Mouse (Mus musculus) ES-Bruce4 (cell line): Measurements from ENCODE around the gene Tmem218. TPM values are rescaled to one million over a fixed set of nuclear protein-coding genes. Genes with fewer than 3 reads are reported as not detected.

Experiments
- H3K27ac ChIP-seq: 2 replicates; pipeline ENCODE4 v1.5.1; 2012; ENCODE audit warnings: low read length, inconsistent platforms; ENCODE audit not compliant: insufficient read depth
- H3K27me3 ChIP-seq: 2 replicates; pipeline ENCODE4 v1.6.1; 2012; ENCODE audit warnings: mild to moderate bottlenecking, low read length, inconsistent platforms; ENCODE audit not compliant: control insufficient read depth, poor library complexity, insufficient read depth, severe bottlenecking
- H3K36me3 ChIP-seq: 2 replicates; pipeline ENCODE4 v1.6.1; 2012; ENCODE audit warnings: inconsistent platforms, mild to moderate bottlenecking, low read length, moderate library complexity; ENCODE audit not compliant: control insufficient read depth, poor library complexity, insufficient read depth, severe bottlenecking
- H3K4me1 ChIP-seq: one replicate; pipeline ENCODE4 v1.8.1; 2011; ENCODE audit warnings: low read length; ENCODE audit not compliant: control insufficient read depth, insufficient read depth
- H3K4me3 ChIP-seq: 2 replicates; pipeline ENCODE4 v1.5.1; 2011; ENCODE audit warnings: low read depth, mild to moderate bottlenecking, low read length
- H3K9ac ChIP-seq: 2 replicates; pipeline ENCODE4 v1.6.1; 2012; ENCODE audit warnings: low read depth, mild to moderate bottlenecking, inconsistent platforms; ENCODE audit not compliant: poor library complexity, severe bottlenecking
- H3K9me3 ChIP-seq: replicated peaks from 2 replicates; pipeline ENCODE4 v1.6.1; 2012; ENCODE audit warnings: mild to moderate bottlenecking, low read length, inconsistent platforms; ENCODE audit not compliant: control insufficient read depth, poor library complexity, insufficient read depth, severe bottlenecking
- CTCF ChIP-seq: IDR thresholded peaks from one replicate; pipeline ENCODE4 v1.8.1; 2011; ENCODE audit warnings: low read depth, low read length
- EP300 ChIP-seq: IDR thresholded peaks from 2 replicates; pipeline ENCODE4 v1.6.1; 2011; ENCODE audit warnings: low read depth, low read length; ENCODE audit not compliant: insufficient read depth
- POLR2A ChIP-seq: IDR thresholded peaks from one replicate; pipeline ENCODE4 v1.8.1; 2011; ENCODE audit warnings: low read length; ENCODE audit not compliant: insufficient read depth
- polyA plus RNA-seq: library from polyadenylated mRNA; stranded (reverse); fragments of >200 nt; gene quantifications from 2 replicates; pipeline ENCODE4 v1.2.4, GENCODE M21; 2011; ENCODE audit warnings: low read depth; ENCODE audit not compliant: missing spikeins, insufficient read depth, insufficient read length

The Tmem218 gene
- polyA plus RNA-seq, 1 experiment, result 3.6 TPM

GRCm38 (mm10) chr9:37220755-37221154 lies 12.7 kb downstream of the Tmem218 start:
- Histone ChIP-seq H3K27ac (no peak overlapping the region), H3K36me3 (no peaks in the 10 kb centered on the region), H3K4me3 (no peak overlapping the region), H3K9me3 (no peaks in the 10 kb centered on the region), H3K27me3 (no peaks in the 10 kb centered on the region), H3K4me1 (peaks cover 5% of the 10 kb centered on the region), H3K9ac (no peak overlapping the region)
- no peak for TF ChIP-seq POLR2A
- TF ChIP-seq CTCF, result no peak
- TF ChIP-seq EP300, result no peak

- no peaks in the 10 kb centered on the region for H3K4me1 ChIP-seq
- no peak overlapping the region for H3K9ac ChIP-seq
- no peak for TF ChIP-seq POLR2A
- no peak for TF ChIP-seq CTCF
- TF ChIP-seq EP300, result no peak
- no peaks in the 10 kb centered on the region for H3K27me3 ChIP-seq
- no peaks in the 10 kb centered on the region for H3K36me3 ChIP-seq
- no peak overlapping the region for H3K27ac ChIP-seq
- no peaks in the 10 kb centered on the region for H3K9me3 ChIP-seq
- no peak overlapping the region for H3K4me3 ChIP-seq
These were observed 17.6 kb downstream of the Tmem218 start for GRCm38 (mm10) chr9:37225581-37225980.

- H3K9me3 ChIP-seq, result no peaks in the 10 kb centered on the region
- no peak overlapping the region for H3K9ac ChIP-seq
- no peak overlapping the region for H3K4me3 ChIP-seq
- no peaks in the 10 kb centered on the region for H3K4me1 ChIP-seq
- H3K36me3 ChIP-seq, result no peaks in the 10 kb centered on the region
- no peak overlapping the region for H3K27ac ChIP-seq
- no peak for TF ChIP-seq EP300
- peak; percentile 41 for TF ChIP-seq CTCF
- H3K27me3 ChIP-seq, result no peaks in the 10 kb centered on the region
These were observed 21.9 kb downstream of the Tmem218 start for GRCm38 (mm10) chr9:37229880-37230325.

DNA sequence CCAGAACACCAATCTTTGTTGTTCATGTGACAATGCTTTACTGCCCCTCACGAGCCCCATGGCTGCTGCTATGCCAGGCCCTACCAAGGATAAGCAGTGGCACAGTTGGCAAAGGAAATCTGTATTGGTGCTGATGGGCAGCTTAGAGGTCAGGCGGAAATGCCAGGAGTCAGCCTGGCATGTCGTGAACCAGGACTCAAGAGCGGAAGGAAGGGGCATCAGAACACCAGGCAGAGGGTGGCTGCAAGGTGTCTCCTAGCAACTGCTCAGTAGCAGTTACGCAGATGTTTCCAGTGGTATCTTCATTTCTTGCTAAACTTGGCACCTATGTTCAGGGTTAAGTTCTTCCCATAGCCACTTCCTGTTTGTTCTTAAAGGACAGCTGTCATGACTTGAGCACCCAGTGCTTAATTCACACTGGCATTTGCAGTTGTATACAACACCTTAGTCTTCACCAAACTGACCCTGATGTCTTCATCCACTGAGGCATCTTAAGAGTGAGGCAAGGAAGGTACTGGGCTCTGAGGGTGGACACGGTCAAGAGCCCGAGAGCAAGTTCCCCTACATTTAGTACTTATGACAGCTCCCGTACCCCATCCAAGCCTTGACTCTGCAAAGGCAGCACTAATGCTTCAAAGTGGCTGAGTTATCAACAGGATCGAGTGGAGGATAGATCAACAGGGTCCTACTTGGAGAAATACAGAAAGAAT lies 22.6 kb downstream of the Tmem218 start:
- Histone ChIP-seq H3K4me3 (no peak overlapping the region), H3K9me3 (no peaks in the 10 kb centered on the region), H3K27me3 (no peaks in the 10 kb centered on the region), H3K27ac (no peak overlapping the region), H3K9ac (no peak overlapping the region), H3K36me3 (no peaks in the 10 kb centered on the region), H3K4me1 (no peaks in the 10 kb centered on the region)
- no peak for TF ChIP-seq POLR2A

- Histone ChIP-seq H3K9me3 (no peaks in the 10 kb centered on the region), H3K36me3 (no peaks in the 10 kb centered on the region), H3K27ac (no peak overlapping the region), H3K4me3 (no peak overlapping the region), H3K9ac (no peak overlapping the region), H3K4me1 (no peaks in the 10 kb centered on the region), H3K27me3 (no peaks in the 10 kb centered on the region)
- TF ChIP-seq POLR2A, result no peak
- no peak for TF ChIP-seq EP300
- no peak for TF ChIP-seq CTCF
These were observed 24.5 kb downstream of the Tmem218 start for GRCm38 (mm10) chr9:37232201-37233195.
